Mouse (Mus musculus): Measurements from ENCODE around the gene Shisa2.

DNA sequence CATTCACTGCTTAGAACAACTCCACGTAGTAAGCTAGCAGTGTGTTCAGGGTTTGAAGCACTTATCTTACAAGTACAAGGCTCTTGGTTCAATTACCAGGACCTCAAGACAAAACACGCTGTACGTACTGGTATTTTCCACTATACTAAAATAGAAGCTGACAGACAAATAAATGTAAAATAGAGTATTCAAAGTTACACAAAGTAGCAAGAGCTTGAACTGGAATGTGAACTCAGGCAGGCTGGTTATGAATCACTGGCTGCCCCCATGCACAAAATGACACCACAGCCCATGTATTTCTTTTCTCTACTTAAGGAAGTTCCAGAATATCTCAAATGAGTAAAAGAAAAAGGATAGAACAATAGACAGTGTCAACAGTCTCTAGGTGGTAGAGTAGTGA lies 30.1 kb upstream of the Shisa2 start:
- no peak for TF ChIP-seq CTCF (IDR thresholded peaks at IDR 0.05; ENCODE audit: borderline replicate concordance, insufficient read depth, low read depth, low read length)
- TF ChIP-seq POLR2A (IDR thresholded peaks at IDR 0.05; ENCODE audit: borderline replicate concordance, insufficient read depth, low read length): no peak

Measured in cerebellum, adult 2 months (tissue).